Mouse (Mus musculus) layer of hippocampus, postnatal 10 days (tissue): ENCODE results near the gene Comtd1. TPM values are rescaled to one million over a fixed set of nuclear protein-coding genes. Genes with fewer than 3 reads are reported as not detected.
A peak's percentile ranks its signal among the peaks of the same experiment; 100 is the strongest.

Experiments
- DNase-seq, 2 experiments: peaks; one replicate each; pipeline ENCODE4 v3.0.0; 2021; ENCODE audit warnings: low spot score in 2 of 2
- long read RNA-seq: library from polyadenylated mRNA; stranded (forward); transcript quantifications from one replicate; pipeline ENCODE4 v2.0.0, GENCODE M21; 2023
- total RNA-seq, 2 experiments: library from RNA; stranded (reverse); gene quantifications; 2 replicates each; pipeline ENCODE4 v1.2.3; 2021

Comtd1 gene
- total RNA-seq: 10 to 100 TPM; 42.1 to 44.5 TPM
- long read RNA-seq, transcript Comtd1-202 (7 exons, 2,314 nt): major isoform, 33 of 46 reads
- long read RNA-seq, partial matches to known transcripts: 5 of 46 reads
- long read RNA-seq, other reads (novel, unspliced or antisense): 4 of 46 reads

DNA sequence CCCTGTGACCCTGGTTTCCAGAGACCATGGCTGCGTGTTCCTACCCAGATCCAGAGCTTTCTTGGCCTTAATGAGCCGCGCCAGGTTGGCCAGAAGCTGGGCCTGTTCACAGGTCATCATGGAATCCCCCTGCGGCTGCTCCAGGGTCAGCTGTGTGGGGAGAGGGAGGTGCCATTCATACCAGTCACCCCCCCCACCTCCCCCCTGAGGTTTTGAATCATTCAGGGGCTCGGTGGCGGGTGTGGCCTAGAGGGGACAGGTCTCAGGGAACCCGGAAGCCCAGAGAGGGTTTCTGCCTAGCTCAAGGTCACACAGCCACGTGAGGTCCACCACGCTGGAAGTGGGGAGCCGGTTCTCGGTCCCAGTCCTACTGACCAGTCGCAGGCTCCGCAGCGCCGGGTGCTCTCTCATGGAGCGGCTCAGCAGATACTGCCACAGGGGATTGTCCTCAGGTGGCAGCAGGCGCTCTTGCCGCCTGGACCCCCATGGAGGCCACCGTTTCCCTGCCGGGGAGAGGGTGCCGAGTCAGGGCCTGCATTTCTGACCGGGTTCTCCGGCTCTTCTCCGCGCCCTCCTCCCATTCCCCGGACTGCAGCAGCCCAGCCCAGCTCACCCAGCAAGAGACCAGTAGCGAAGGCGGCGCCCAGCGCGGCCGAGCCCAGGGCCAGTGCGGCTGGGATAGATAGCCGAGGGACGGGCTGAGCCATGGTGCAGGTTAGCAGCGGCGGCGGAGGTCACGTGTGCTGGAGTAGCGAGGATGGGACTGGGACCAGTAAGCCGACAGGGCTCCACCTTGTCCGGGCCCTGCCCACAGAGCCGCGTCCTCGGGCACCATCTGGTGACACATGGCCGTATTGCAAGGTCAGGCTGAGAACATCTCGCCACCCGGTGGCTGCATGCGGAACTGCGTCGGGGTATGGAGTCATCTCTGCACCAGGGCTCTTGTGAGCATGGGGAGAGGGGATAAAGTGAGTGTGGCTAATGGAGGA, at the start of gene Comtd1:
Comtd1 (minus strand) TSS at position 812 of the 989 bp plus-strand sequence.
- peak; percentile 98 for DNase-seq

DNA sequence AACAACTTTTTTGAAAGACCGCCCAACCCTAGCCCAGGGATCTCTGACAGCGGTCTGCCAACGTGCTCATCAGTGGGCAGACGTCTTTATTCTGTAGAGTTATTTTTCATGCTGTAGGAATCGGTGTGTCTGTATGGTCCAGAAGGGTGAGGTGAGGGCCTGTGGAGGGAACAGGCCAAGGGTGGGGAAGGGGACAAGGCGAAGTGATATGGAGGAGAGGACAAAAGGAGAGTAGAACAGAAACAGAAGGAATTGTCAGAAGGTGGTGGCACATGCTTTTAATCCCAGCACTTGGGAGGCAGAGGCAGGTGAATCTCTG, 43.5 kb upstream of the Comtd1 start:
- no peak for DNase-seq

DNA sequence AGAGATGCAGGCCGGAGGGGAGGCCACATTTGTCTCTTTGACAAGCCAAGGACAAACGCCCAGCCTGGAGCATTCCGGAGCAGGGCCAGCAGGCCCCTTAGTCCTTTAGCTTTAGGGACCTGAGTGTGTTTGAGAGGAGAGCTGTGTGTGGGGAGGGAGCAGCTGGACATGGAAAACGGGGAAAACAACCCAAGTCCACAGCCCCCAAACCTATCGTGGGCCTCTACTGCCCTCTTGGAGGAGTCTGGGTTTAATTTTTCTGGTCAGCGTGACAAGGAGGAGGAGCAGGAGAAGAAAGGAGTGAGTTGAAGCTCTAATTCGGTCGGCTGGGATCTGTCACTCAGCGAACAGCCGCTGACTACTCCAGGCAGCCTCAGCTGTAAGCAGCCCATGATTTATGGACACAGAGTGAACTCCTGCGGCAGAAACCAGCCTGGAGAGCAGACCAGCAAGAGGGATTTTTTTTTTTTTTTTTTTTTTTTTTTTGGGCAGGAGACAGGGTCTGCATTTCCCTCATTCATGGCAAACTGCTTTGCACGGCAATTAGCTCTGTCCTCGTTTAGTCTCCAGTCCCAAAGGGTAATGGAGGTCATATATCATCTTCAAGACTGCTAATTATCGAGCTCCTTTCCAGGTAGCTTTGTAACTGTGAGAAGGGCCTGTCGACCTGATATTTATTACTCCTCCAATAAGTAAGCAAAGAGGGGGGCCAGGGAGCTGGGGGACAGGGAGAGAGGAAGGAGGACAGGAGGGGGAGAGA, 43.0 kb upstream of the Comtd1 start:
- DNase-seq: no peak

DNA sequence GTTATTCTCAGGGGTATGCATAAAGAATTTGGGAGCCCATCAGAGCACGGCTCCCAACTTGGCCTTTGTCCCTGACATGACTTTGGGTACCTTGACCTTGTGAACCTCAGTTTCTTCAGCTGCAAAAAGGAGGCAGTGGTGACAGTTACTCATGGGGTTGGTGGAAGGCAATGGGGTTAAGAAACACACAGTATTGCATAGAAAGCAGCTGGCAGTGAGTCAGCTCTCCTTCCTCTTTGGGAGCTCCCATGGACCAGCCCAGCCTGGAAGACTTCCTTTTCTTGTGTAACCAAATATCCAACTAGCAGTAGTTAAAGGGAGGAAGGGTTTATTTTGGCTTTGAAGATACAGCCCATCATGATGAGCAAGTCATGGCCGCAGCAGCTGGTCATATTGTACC, 41.7 kb upstream of the Comtd1 start:
- DNase-seq: no peak

DNA sequence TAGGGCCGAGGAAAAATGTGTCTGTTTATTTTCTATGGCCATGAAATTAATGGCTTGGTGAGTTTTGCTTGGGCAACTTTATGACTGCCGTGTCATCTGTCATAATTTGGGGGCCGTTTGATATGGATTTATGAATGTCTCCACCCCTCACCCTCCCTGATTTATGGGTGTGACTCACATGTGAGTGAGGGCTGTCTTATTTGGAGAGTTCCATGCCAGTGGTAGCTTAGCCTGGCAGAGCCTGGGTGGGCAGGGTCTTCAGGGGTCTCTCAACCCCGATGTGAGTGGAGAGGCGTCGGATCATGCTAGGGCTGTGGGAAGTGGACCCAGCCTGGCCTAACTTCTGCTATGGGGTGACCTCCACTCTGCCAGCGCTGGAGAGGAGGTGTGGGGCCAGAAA, 18.0 kb upstream of the Comtd1 start:
- DNase-seq: no peak

DNA sequence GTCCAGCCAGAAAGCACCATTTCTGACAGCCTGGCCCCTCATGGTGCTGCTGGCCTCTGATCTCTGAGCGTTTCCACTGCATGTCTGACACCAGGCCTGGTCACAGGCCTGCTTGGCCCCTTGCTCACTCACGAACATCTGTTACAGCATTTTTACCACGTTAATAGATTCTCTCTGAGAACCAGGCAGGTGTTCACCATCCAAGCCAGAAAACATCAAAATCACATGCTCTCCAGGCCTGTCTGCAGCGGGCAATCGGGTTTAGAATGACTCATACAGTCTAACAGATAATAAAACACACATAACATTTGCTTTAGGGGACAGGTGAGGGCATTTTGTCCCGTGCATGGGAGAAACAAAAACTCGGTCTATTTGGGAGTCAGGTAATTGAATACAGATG, 17.5 kb upstream of the Comtd1 start:
- DNase-seq: no peak

DNA sequence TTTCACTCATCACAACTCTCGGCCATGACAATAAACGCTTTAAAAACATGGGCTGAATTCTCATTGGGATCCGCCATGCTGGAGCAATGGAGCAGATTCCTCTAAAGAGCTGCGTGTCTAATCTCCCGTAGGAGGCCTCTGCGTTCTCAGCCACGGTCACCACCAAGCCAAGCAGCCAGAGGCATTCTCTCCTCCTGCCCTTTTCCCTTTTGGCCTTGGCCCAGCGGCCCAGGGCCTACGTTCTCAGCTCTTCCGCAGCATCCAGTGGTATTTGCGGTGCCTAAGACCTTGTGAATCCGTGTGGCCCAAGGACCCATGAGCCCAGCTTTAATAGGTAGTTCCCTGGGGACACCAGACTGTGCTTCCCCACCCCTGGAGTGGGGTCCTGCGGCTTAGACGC, 8.1 kb upstream of the Comtd1 start:
- DNase-seq: no peak

DNA sequence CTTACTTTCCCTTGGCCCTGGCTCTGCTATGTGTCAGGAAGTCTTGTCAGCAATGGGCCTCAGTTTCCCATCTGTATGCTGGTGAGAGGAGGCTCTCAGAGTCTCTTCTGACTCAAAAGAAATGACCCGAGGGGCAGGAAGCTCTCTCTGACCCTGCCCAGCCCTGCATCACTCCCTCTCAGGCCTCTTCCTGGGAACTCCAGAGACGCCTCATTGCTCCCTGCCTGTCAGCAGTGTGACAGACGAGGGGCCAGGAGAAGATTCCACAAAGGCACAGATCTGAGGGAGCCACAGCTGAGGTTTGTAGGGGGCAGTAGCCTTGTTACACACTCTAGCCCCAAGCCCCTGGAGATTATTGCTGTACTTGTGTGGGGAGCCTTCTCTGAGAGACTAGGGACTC, 7.2 kb upstream of the Comtd1 start:
- no peak for DNase-seq

DNA sequence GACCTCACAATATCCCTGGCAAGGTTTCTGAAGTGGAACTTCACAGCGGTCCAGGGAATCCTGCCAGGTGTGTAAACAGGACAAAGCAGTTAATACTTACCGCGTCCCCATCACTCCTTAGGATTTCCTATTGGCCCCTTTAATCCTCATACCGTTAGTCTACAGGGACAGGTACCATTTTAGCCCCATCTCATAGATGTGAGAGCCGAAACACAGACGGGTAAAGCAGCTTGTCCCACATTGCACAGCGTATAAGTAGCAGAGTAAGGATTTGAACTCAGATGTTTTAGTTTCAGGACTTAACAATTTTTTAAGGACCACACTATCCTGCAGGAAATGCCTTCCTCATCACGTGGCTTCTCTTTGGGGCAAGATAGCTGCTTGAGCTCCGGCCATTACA, 5.5 kb upstream of the Comtd1 start:
- no peak for DNase-seq

DNA sequence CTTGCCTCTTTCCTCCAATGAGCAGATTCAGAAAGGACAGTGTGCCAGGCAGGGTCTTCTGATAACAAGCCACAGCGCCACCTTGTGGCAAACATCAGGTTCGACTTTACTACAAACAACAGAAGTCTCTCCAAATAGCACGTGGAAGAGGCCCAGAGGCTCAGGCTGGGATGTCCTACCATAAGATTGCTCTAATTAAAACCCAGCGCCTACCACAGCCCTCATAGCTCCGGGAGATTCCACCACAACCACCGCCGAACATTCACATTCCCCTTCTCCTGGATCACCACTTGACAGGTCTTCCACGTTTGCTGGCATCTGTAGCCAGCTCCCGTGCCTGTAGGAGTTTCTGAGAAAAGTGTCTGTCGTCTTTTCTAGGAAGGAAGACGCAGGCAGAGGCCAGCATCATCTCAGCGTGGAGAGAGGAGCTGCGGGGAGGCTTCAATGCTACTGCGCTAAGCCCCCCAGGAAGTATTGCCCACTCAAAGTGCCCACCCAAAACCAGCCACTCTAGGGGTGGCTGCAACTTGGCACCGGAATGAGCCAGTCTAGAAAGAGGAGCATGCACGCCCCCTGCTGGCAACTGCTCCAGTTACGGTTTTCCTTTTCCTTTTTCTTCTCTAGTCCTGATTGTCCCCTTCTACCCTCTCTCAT, 4.8 kb upstream of the Comtd1 start:
- peak; percentile 81 to 84 for DNase-seq

DNA sequence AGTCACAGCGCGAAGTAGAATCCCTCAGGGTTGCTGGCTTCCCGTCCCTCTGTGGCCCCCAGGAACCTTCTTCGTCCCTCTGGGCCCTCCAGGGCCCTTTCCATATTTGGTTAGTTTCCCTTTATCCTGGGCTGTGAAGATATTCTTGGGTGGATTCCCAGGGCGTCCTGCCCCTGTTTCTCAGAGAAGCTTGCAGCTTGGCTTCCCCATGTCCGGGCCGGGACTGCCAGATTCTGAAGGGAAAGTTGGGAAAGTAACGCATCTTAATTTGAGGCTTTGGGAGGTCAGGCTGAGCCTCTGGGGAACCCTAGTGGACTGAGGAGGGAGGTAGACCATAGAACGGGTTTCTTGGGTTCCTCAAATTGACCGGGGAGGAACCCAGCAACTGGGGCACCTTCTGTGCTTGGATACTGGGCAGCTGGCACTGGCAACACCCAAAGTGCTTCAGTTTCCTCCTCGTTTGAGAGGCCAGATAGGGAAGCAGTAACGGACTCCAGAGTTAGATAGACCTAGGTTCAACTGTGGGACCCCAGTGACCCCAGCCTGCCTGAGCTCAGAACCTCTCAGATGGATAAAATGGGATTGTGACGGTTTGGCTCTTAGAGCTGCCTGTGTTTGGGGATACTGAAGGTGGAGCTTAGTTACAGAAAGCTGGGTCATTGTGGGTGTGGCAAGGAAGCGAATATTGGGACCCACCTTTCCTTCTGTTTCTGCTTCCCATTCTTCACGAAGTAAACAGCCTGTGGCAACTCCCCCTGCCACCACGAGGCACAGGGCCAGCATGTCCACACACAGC, 3.4 kb upstream of the Comtd1 start:
- DNase-seq: peak; percentile 32 to 40

DNA sequence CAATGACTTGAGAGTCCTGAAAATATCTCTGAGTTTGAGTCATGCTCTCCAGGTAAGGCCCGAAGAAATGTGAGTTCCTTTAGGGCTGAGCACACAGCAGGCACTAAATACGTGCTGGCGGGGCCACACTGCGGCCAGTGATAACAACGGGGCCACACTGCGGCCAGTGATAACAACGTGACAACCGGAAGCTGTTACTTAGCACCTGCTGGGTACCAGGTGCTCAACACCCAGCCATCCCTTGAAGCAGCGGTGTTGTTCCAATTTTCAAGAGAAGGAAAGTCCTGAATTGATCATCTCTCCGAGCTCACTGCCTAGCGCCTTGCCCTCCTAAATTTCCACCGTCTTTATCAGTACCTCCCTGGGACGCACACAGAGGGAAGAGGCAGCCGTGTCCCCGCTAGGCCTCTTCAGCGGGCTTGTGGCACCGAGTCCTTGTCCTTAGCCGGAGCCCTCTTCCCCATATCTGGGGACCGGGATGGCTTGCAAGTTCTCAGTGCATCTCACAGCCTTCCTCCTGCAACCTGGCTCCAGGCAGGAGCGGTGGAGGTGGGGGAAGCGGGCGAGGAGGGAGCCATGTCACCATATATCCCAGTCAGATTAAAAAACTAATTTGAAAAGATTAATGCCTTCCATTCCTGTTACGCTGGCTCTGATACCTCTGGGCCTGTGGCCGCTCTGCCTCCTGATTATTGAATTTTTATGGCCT, 1.8 kb upstream of the Comtd1 start:
- DNase-seq: no peak

DNA sequence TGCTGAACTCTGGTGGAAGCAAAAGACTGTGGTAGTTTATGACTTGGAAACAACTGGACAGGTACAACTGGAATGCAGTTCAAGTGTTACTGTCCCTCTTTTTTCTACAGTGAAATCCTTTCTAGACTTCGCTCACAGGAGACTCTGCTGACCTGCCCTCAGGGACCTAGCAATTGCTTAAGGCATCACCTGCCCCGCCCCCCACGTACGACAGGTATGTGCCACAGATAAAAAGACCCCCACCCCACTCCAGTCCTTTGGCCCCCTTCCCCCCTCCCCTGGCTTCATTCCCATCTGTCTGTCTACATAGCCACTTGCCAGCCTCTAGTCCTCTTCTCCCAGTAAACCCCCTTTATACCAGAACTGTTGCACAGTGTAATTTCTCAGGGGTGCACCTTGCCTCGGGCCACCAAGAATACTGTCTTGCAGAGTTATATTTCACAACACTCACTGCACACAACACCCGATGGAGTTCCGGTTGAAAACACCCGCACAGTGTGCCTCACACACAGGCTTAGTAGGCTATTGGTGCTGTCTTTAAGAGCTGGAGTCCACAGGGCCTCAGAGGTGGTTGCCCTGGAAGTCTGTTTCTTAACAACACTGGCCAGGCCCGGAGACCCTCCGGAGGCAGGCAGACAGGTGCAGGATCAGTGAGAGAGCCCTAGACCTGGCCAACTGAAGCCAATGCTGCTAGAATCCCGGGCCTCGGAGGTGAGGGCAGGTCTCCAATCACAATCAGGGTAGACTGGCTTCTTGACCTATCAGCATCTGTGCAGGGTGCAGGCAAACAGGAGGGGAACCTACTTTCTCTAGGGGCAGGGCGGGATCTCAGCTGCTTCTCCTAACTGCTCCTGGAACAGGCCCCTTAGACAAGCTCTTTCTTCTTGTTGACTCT, 994 bp upstream of the Comtd1 start:
- no peak for DNase-seq

DNA sequence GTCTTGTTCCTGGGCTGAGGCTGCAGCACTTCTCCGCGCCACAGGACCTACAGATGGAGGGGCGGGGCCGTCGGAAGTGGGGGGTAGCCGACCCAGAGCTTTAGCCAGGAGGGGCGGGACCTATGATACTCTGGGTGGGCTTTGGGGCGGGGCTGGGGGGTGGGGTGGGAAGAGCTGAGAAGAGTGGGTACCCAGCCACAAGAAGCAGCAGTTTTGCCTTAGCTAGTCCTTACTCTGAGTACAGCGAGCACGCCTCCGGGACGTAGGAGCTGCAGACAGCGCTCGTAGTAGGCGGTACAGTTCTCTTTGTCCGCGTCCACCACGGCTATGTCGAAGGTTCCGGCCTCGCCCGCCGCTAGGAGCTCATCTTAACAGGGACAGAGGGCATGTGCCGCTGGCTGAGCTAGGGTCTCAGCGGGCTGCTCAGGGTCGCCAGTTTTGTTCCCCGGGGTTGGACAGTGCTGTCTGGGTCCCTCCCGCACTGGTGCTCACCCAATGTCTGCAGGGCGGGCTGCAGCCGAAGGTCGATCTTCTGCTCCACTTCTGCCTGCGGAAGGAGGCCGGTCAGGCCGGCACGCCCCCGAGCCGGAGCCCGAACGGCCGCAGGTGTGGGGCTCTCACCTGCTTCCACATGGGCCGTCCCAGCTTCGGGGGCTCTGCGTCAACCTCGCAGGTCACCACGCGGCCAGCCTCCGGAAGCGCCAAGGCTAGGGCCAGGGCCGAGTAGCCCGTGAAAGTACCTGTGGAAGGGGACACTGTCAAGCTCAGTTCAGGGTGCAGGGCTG, 1.2 kb downstream of the Comtd1 start:
- peak; percentile 53 to 63 for DNase-seq

DNA sequence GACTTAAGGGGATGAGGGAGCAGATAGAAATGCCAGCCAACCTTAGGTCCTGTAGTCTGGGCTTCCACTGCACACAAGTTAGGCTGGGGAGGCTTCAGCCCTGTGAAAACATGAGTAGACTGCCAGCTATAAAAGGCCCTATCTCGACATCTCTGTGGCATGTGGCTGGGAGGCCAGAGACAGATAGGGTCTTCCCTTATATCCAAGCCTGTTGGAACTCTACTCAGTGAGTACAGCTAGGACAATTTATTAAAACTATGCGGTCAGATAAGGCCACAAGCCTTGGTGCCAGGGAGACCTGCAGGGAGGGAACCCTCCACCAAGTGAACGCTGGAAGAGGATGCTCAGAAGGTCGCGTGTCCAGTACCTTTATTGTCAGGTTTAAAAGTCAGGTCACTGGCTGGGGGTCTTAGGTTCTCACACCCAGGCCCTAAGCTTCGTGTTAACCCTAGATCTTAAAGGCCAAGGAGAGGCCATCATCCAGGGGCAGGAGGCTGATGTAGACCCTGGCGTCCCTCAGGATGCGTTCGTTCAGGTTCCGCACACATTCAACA, 1.9 kb downstream of the Comtd1 start:
- DNase-seq: no peak

DNA sequence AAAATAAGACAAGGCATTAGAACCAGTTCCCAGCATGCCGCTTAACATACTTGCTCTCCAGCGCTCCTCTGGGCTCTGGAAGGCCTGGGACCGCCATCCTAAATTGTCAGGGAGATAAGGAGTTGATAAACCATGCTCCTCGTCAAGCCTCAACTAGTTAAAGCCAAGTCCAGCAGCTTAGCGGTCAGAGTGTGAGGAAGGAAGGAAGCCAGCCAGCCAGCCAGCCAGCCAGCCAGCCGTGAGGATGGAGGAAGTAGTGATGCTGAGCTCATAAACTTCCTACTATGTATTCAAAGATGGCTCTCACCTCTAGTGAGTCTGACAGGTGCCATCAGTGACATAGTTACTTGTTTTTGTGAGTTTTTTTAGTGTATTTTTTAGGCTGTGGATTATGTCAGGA, 5.5 kb downstream of the Comtd1 start:
- DNase-seq: no peak

DNA sequence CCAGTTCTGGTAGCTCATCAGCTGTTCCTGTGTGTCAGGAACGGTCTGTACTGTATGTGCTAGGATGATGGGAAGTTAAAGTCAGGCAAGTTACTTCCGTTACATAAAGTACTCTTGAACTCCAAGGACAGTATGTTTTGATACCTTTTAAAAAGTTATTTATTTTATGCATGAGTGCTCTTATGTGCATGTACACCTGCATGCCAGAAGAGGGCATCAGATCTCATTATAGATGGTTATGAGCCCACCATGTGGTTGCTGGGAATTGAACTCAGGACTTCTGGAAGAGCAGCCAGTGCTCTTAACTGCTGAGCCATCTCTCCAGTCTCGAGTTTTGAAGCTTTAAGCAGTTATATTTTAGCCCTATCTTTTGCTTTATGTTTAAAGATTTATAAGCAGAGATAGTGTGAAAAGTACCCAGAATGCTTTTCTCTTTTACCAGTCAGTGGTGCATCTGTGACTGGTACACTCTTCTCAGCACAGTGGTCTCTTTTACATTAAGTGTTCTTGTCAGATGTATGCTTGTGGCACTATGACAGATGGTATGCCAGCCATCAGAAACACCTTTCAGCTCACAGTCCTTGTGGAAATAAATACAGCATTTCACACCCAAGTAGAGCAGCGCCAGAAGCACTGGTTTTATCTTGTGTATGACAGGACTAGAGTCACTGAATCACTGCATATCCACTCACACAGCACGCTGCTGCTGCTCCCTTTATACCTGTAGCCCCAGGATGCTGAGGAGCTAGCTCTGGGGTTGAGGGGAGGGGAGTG, 6.8 kb downstream of the Comtd1 start:
- no peak for DNase-seq
